Mouse (Mus musculus) hindbrain, embryonic 14.5 days (tissue): ENCODE results near the gene Agtpbp1. TPM values are rescaled to one million over a fixed set of nuclear protein-coding genes. Genes with fewer than 3 reads are reported as not detected.

ENCODE experiments used
- ATAC-seq: fragments of 200-750 bp; cut with Nextera tagmentation; 2 replicates; pipeline ENCODE4 v1.8.0; 2017; ENCODE audit warnings: moderate number of reproducible peaks, mild to moderate bottlenecking, moderate TSS enrichment, moderate library complexity; ENCODE audit not compliant: low FRiP score
- DNase-seq: peaks from one replicate; pipeline ENCODE4 v3.0.0-alpha.2; 2015; ENCODE audit warnings: low spot score
- H3K27ac ChIP-seq: fragments of 300-500 bp; sonication (generic); 2 replicates; pipeline ENCODE4 v1.5.1; 2014; ENCODE audit warnings: mild to moderate bottlenecking, moderate library complexity
- H3K27me3 ChIP-seq: fragments of 300-500 bp; sonication (generic); 2 replicates; pipeline ENCODE4 v1.6.1; 2014; ENCODE audit warnings: mild to moderate bottlenecking, low read length, mixed read lengths; ENCODE audit not compliant: control insufficient read depth, insufficient read depth
- H3K36me3 ChIP-seq: fragments of 300-500 bp; sonication (generic); replicated peaks from 2 replicates; pipeline ENCODE4 v1.6.1; 2014; ENCODE audit not compliant: control insufficient read depth, insufficient read depth
- H3K4me1 ChIP-seq: fragments of 300-500 bp; sonication (generic); replicated peaks from 2 replicates; pipeline ENCODE4 v1.6.1; 2014; ENCODE audit warnings: antibody characterized with exemption, low read length, mixed read lengths; ENCODE audit not compliant: control insufficient read depth, insufficient read depth
- H3K4me2 ChIP-seq: fragments of 300-500 bp; sonication (generic); replicated peaks from 2 replicates; pipeline ENCODE4 v1.6.1; 2014; ENCODE audit warnings: mild to moderate bottlenecking, moderate library complexity
- H3K4me3 ChIP-seq: fragments of 300-500 bp; sonication (generic); replicated peaks from 2 replicates; pipeline ENCODE4 v1.5.1; 2014; ENCODE audit warnings: mild to moderate bottlenecking, low read length
- H3K9ac ChIP-seq: fragments of 300-500 bp; sonication (generic); 2 replicates; pipeline ENCODE4 v1.6.1; 2014
- H3K9me3 ChIP-seq: fragments of 300-500 bp; sonication (generic); 2 replicates; pipeline ENCODE4 v1.6.1; 2016; ENCODE audit warnings: low read length; ENCODE audit not compliant: control insufficient read depth
- WGBS: fragments of 180-500 bp; shearing (Covaris S2); extraction: QIAGEN DNeasy Blood & Tissue Kit; methylation state at CpG from one replicate; pipeline ENCODE4 v1.1.7; 2014; 5-methylcytosine and 5-hydroxymethylcytosine counted together
- polyA plus RNA-seq: library from polyadenylated mRNA; unstranded; fragments of >200 nt; fragmentation: Nextera tagmentation; extraction: Ambion mirVana; gene quantifications from 2 replicates; pipeline ENCODE4 v1.2.1, GENCODE M21; 2014

Agtpbp1 gene
- polyA plus RNA-seq, 1 experiment from 2014 or later, result 100 TPM

- Histone ChIP-seq H3K27ac (no peak overlapping the region), H3K4me3 (no peak overlapping the region), H3K27me3 (no peaks in the 10 kb centered on the region), H3K4me2 (peak overlapping the region; percentile 93), H3K36me3 (peaks cover 44% of the 10 kb centered on the region), H3K9me3 (no peaks in the 10 kb centered on the region), H3K4me1 (peaks cover 26% of the 10 kb centered on the region), H3K9ac (peak overlapping the region; percentile 93)
- no peak for ATAC-seq
- WGBS, result 96% methylated on average over 2 of the region's 2 CpGs
- no peak for DNase-seq
Measured at GRCm38 (mm10) chr13:59587201-59587600, 2.2 kb upstream of the Agtpbp1 start.

GRCm38 (mm10) chr13:59585648-59586005 lies 600 bp upstream of the Agtpbp1 start:
- H3K9ac ChIP-seq, result peak overlapping the region; percentile 93
- H3K4me1 ChIP-seq, result peaks cover 26% of the 10 kb centered on the region
- peak overlapping the region; percentile 90 for H3K27ac ChIP-seq
- under 1% methylated on average over 28 of the region's 28 CpGs for WGBS
- H3K4me3 ChIP-seq, result peak overlapping the region; percentile 96
- no peaks in the 10 kb centered on the region for H3K9me3 ChIP-seq
- ATAC-seq (no peak), DNase-seq (no peak)
- H3K36me3 ChIP-seq, result peaks cover 28% of the 10 kb centered on the region
- no peaks in the 10 kb centered on the region for H3K27me3 ChIP-seq
- peak overlapping the region; percentile 93 for H3K4me2 ChIP-seq

- H3K27ac ChIP-seq, result peak overlapping the region; percentile 74
- H3K9me3 ChIP-seq, result no peaks in the 10 kb centered on the region
- ATAC-seq, result peak; percentile 44
- 3% methylated on average over 9 of the region's 9 CpGs for WGBS
- peaks cover 26% of the 10 kb centered on the region for H3K4me1 ChIP-seq
- peak overlapping the region; percentile 96 for H3K4me3 ChIP-seq
- H3K36me3 ChIP-seq, result peaks cover 17% of the 10 kb centered on the region
- peak overlapping the region; percentile 70 for H3K9ac ChIP-seq
- no peaks in the 10 kb centered on the region for H3K27me3 ChIP-seq
- DNase-seq, result peak; percentile 34
- peak overlapping the region; percentile 92 for H3K4me2 ChIP-seq
Measured at GRCm38 (mm10) chr13:59584481-59584880, 546 bp downstream of the Agtpbp1 start.

GRCm38 (mm10) chr13:59580954-59581353 lies 4.1 kb downstream of the Agtpbp1 start:
- Histone ChIP-seq H3K36me3 (no peaks in the 10 kb centered on the region), H3K9ac (no peak overlapping the region), H3K27ac (no peak overlapping the region), H3K4me2 (no peak overlapping the region), H3K9me3 (no peaks in the 10 kb centered on the region), H3K4me3 (no peak overlapping the region), H3K4me1 (peaks cover 8% of the 10 kb centered on the region), H3K27me3 (no peaks in the 10 kb centered on the region)
- 96% methylated on average over 4 of the region's 4 CpGs for WGBS
- no peak for DNase-seq
- ATAC-seq, result no peak

- Histone ChIP-seq H3K4me3 (no peak overlapping the region), H3K9me3 (no peaks in the 10 kb centered on the region), H3K4me2 (no peak overlapping the region), H3K4me1 (no peaks in the 10 kb centered on the region), H3K27ac (no peak overlapping the region), H3K9ac (no peak overlapping the region), H3K36me3 (no peaks in the 10 kb centered on the region), H3K27me3 (no peaks in the 10 kb centered on the region)
- 80% methylated on average over 2 of the region's 2 CpGs for WGBS
- no peak for DNase-seq
- no peak for ATAC-seq
Measured at GRCm38 (mm10) chr13:59572549-59572948, 12.5 kb downstream of the Agtpbp1 start.

GRCm38 (mm10) chr13:59571107-59571506 lies 13.9 kb downstream of the Agtpbp1 start:
- H3K9ac ChIP-seq, result no peak overlapping the region
- DNase-seq (no peak), ATAC-seq (no peak)
- H3K9me3 ChIP-seq, result no peaks in the 10 kb centered on the region
- no peak overlapping the region for H3K4me2 ChIP-seq
- H3K27ac ChIP-seq, result no peak overlapping the region
- no peaks in the 10 kb centered on the region for H3K27me3 ChIP-seq
- H3K4me3 ChIP-seq, result no peak overlapping the region
- H3K4me1 ChIP-seq, result no peaks in the 10 kb centered on the region
- 89% methylated on average over 6 of the region's 6 CpGs for WGBS
- no peaks in the 10 kb centered on the region for H3K36me3 ChIP-seq

- Histone ChIP-seq H3K4me3 (no peak overlapping the region), H3K9me3 (no peaks in the 10 kb centered on the region), H3K4me1 (no peaks in the 10 kb centered on the region), H3K27me3 (no peaks in the 10 kb centered on the region), H3K27ac (0 out of 2 replicates have a peak overlapping the region, but pooled peaks have one; percentile 17), H3K9ac (no peak overlapping the region), H3K4me2 (no peak overlapping the region), H3K36me3 (no peaks in the 10 kb centered on the region)
- no peak for DNase-seq
- peak; percentile 77 for ATAC-seq
- 67% methylated on average over 9 of the region's 9 CpGs for WGBS
Measured at GRCm38 (mm10) chr13:59565945-59566520, 19.0 kb downstream of the Agtpbp1 start.

- Histone ChIP-seq H3K27ac (no peak overlapping the region), H3K4me3 (no peak overlapping the region), H3K4me2 (no peak overlapping the region), H3K4me1 (no peaks in the 10 kb centered on the region), H3K36me3 (no peaks in the 10 kb centered on the region), H3K27me3 (no peaks in the 10 kb centered on the region), H3K9ac (no peak overlapping the region), H3K9me3 (no peaks in the 10 kb centered on the region)
- ATAC-seq, result no peak
- DNase-seq, result no peak
- WGBS, result 78% methylated on average over 10 of the region's 10 CpGs
Measured at GRCm38 (mm10) chr13:59564923-59565322, 20.1 kb downstream of the Agtpbp1 start.

GRCm38 (mm10) chr13:59564505-59564904 lies 20.5 kb downstream of the Agtpbp1 start:
- H3K4me2 ChIP-seq, result no peak overlapping the region
- H3K27ac ChIP-seq, result no peak overlapping the region
- DNase-seq, result no peak
- no peak overlapping the region for H3K4me3 ChIP-seq
- no peak for ATAC-seq
- H3K4me1 ChIP-seq, result no peaks in the 10 kb centered on the region
- H3K36me3 ChIP-seq, result no peaks in the 10 kb centered on the region
- H3K9me3 ChIP-seq, result no peaks in the 10 kb centered on the region
- H3K27me3 ChIP-seq, result no peaks in the 10 kb centered on the region
- no peak overlapping the region for H3K9ac ChIP-seq
- WGBS, result 94% methylated on average over 4 of the region's 4 CpGs

- peaks cover 6% of the 10 kb centered on the region; the same call in 1 of the 2 replicates for H3K4me1 ChIP-seq
- DNase-seq (no peak), ATAC-seq (no peak)
- no peak overlapping the region for H3K4me3 ChIP-seq
- no peaks in the 10 kb centered on the region for H3K9me3 ChIP-seq
- WGBS, result 78% methylated on average over 2 of the region's 2 CpGs
- H3K36me3 ChIP-seq, result no peaks in the 10 kb centered on the region
- no peak overlapping the region for H3K27ac ChIP-seq
- H3K9ac ChIP-seq, result no peak overlapping the region
- no peak overlapping the region for H3K4me2 ChIP-seq
- no peaks in the 10 kb centered on the region for H3K27me3 ChIP-seq
Measured at GRCm38 (mm10) chr13:59562471-59562870, 22.6 kb downstream of the Agtpbp1 start.
